ENCODE assay signal across 7 mouse cellular contexts in the genomic region with DNA sequence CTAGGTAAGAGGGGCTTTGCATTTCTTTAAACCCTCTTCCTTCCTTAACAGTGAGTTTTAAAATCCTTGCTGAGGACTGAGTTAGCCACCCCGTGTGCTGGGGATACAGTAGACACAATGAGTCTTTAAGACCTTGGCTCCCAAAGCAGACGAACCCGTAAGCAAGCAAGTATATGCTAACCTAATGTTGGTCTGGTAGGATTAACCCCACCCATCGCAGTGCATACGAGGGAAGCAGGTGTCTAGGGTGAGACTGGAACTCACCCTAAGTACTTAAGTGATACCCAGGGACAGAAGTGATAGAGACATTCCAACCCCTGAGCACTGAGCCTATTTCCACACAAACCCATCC. TPM values are rescaled to one million over a fixed set of nuclear protein-coding genes. Genes with fewer than 3 reads are reported as not detected.
DNase-seq lines count a peak whose midpoint lies in the region; ATAC-seq lines count a peak whose summit lies in the region.

No protein-coding gene starts in this region.

- peak overlapping the region; percentile 70 for H3K27ac ChIP-seq in heart, embryonic 14.5 days (replicated peaks in 1 of 2; ENCODE audit: control insufficient read depth in 1 of 2, insufficient read depth in 1 of 2, low read depth in 2 of 2, low read length in 2 of 2)
- H3K27ac ChIP-seq in liver, embryonic 13.5 days: no peak overlapping the region; the same call in 1 of the 2 replicates

- H3K4me3 ChIP-seq in heart, embryonic 14.5 days (ENCODE audit: control insufficient read depth in 1 of 2, insufficient read depth in 1 of 2, low read depth in 1 of 2, low read length in 2 of 2): peak overlapping the region; percentile 25 to 30
- no peak overlapping the region for H3K4me3 ChIP-seq in liver, embryonic 13.5 days (replicated peaks)

- peak overlapping the region; percentile 71 for H3K9ac ChIP-seq in heart, embryonic 14.5 days (ENCODE audit: low read length)
- no peak overlapping the region; the same call in 1 of the 2 replicates for H3K9ac ChIP-seq in liver, embryonic 13.5 days

- 40% methylated on average over 5 of the region's 5 CpGs for WGBS in heart, embryonic 14.5 days
- 53% methylated on average over 5 of the region's 5 CpGs for whole genome bisulfite sequencing in liver, embryonic 13.5 days (ENCODE audit: insufficient replicate concordance)

- no peaks in the 10 kb centered on the region for H3K36me3 ChIP-seq in heart, embryonic 14.5 days (ENCODE audit: control insufficient read depth, insufficient read depth, low read length)
- no peaks in the 10 kb centered on the region for H3K36me3 ChIP-seq in liver, embryonic 13.5 days

- no peak for ATAC-seq in heart, embryonic 14.5 days (ENCODE audit: insufficient number of reproducible peaks, insufficient read depth, low FRiP score, low read depth)
- ATAC-seq in liver, embryonic 13.5 days (ENCODE audit: low read depth): no peak
- ATAC-seq in frontal cortex, adult (ENCODE audit: low TSS enrichment): no peak

- peak; percentile 45 for DNase-seq in thymus, postnatal 14 days
- no peak for DNase-seq in thymus, postnatal 36 days
- DNase-seq in liver, embryonic 13.5 days: no peak
- DNase-seq in urinary bladder, postnatal 10 days (ENCODE audit: low spot score): no peak
- DNase-seq in thymus, postnatal 4 days: no peak

- H3K27me3 ChIP-seq in heart, embryonic 14.5 days (ENCODE audit: control insufficient read depth, insufficient read depth, low read length): no peaks in the 10 kb centered on the region
- no peaks in the 10 kb centered on the region for H3K27me3 ChIP-seq in liver, embryonic 13.5 days

- no peaks in the 10 kb centered on the region; the same call in 1 of the 2 replicates for H3K9me3 ChIP-seq in heart, embryonic 14.5 days (ENCODE audit: control insufficient read depth, low read length)
- no peaks in the 10 kb centered on the region; the same call in 1 of the 2 replicates for H3K9me3 ChIP-seq in liver, embryonic 13.5 days (replicated peaks)

- H3K4me2 ChIP-seq in heart, embryonic 14.5 days (ENCODE audit: low read length): peak overlapping the region; percentile 68
- peak overlapping the region; percentile 57 for H3K4me2 ChIP-seq in liver, embryonic 13.5 days

- H3K4me1 ChIP-seq in heart, embryonic 14.5 days (ENCODE audit: control insufficient read depth in 2 of 2, insufficient read depth in 2 of 2, low read length in 2 of 2): peaks cover 6 to 14% of the 10 kb centered on the region in 2 experiments
- H3K4me1 ChIP-seq in liver, embryonic 13.5 days (replicated peaks): peaks cover 31% of the 10 kb centered on the region

RNA-seq across cellular contexts. Expression of gene Gm42791, which starts 12.3 kb away (rescaled TPM):
- 1.4 TPM in 1 of 2 replicates, not detected in the other for polyA plus RNA-seq in heart, embryonic 14.5 days (2014; fragmentation: Nextera tagmentation; extraction: Ambion mirVana)
- polyA plus RNA-seq in liver, embryonic 13.5 days (2015; fragmentation: Nextera tagmentation; extraction: Ambion mirVana): 0.32 and 0.86 TPM in 2 replicates
